Mouse (Mus musculus): ENCODE results near the gene Ctrb1. TPM values are rescaled to one million over a fixed set of nuclear protein-coding genes. Genes with fewer than 3 reads are reported as not detected.
A peak's percentile ranks its signal among the peaks of the same experiment; 100 is the strongest.
"Not testable (repeated sequence)": the region's sequence is repeated elsewhere in the genome, so short reads cannot be mapped to it uniquely, and the experiment has no call there.

Ctrb1 gene
- polyA plus RNA-seq, 1 experiment from 2014 or later = not detected

DNA sequence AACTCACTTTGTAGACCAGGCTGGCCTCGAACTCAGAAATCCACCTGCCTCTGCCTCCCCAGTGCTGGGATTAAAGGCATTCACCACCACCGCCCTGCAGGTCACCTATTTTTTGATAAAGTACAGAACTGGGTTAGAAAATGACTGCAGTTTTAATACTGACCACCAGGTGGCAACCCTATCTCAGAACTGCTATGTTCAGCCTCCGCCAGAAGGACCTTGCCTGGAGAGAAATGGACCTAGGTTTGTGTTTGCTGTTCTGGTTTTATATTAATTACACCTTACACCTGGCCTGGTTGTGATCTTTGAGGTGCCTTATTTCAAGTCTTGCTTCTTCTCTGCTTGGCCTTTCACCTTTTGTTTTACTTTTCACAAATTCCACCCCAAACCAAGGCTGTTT is 12.7 kb downstream of the Ctrb1 start:
- no peaks in the 10 kb centered on the region for H3K9me3 ChIP-seq
- H3K4me2 ChIP-seq (replicated peaks) = no peak overlapping the region
- H3K27me3 ChIP-seq = no peaks in the 10 kb centered on the region
- no peak overlapping the region for H3K27ac ChIP-seq (replicated peaks)
- ATAC-seq (ENCODE audit: low FRiP score, low read depth) = peak; percentile 44; the same call in 1 of the 2 replicates
- H3K4me3 ChIP-seq = no peak overlapping the region
- H3K4me1 ChIP-seq = no peaks in the 10 kb centered on the region
- no peaks in the 10 kb centered on the region for H3K36me3 ChIP-seq
- 28% methylated on average over 3 of the region's 3 CpGs for WGBS
- no peak overlapping the region for H3K9ac ChIP-seq (replicated peaks)

DNA sequence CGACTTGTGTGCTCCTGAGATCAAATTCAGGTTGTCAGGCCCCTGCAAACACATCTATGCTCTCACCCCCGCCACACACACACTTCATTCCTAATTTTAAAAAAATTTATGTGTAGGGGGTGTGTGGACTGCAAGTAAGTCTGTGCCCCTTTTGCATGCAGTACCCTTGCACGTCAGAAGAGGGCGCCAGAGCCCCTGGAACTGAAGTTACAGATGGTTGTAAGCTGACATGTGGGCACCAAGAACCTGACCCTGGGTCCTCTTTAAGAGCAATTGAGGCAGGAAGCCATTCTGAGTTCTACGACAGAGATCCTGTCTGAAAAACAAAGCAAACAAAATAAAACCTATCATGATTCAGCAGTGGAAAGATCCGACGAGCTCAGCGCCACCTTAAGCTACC is 14.6 kb downstream of the Ctrb1 start:
- ATAC-seq (ENCODE audit: low FRiP score, low read depth) = no peak
- Histone ChIP-seq H3K4me3 (no peak overlapping the region), H3K27me3 (no peaks in the 10 kb centered on the region), H3K9me3 (no peaks in the 10 kb centered on the region), H3K27ac (replicated peaks) (no peak overlapping the region), H3K9ac (replicated peaks) (no peak overlapping the region), H3K36me3 (peaks cover 10% of the 10 kb centered on the region), H3K4me2 (replicated peaks) (no peak overlapping the region), H3K4me1 (no peaks in the 10 kb centered on the region)
- WGBS = 75% methylated on average over 8 of the region's 8 CpGs

- no peak overlapping the region for H3K27ac ChIP-seq (replicated peaks)
- 95% methylated on average over 2 of the region's 2 CpGs for WGBS
- H3K36me3 ChIP-seq = peaks cover 52% of the 10 kb centered on the region
- H3K9me3 ChIP-seq = no peaks in the 10 kb centered on the region
- H3K27me3 ChIP-seq = no peaks in the 10 kb centered on the region
- no peak for ATAC-seq (ENCODE audit: low FRiP score, low read depth)
- H3K9ac ChIP-seq (replicated peaks) = no peak overlapping the region
- H3K4me1 ChIP-seq = no peaks in the 10 kb centered on the region
- H3K4me3 ChIP-seq = no peak overlapping the region
- H3K4me2 ChIP-seq (replicated peaks) = no peak overlapping the region
Observed at GRCm38 (mm10) chr8:111666751-111667150, 24.1 kb downstream of the Ctrb1 start.

GRCm38 (mm10) chr8:111662473-111662872 is 28.3 kb downstream of the Ctrb1 start:
- WGBS = 93% methylated on average over 3 of the region's 3 CpGs

GRCm38 (mm10) chr8:111658819-111659423 is 31.9 kb downstream of the Ctrb1 start:
- peaks cover 21% of the 10 kb centered on the region for H3K36me3 ChIP-seq
- no peaks in the 10 kb centered on the region for H3K27me3 ChIP-seq
- H3K27ac ChIP-seq (replicated peaks) = no peak overlapping the region
- peaks cover 5% of the 10 kb centered on the region for H3K4me1 ChIP-seq
- H3K4me2 ChIP-seq (replicated peaks) = no peak overlapping the region
- ATAC-seq (ENCODE audit: low FRiP score, low read depth) = no peak
- H3K4me3 ChIP-seq = no peak overlapping the region
- 93% methylated on average over 6 of the region's 6 CpGs for WGBS
- no peak overlapping the region for H3K9ac ChIP-seq (replicated peaks)
- H3K9me3 ChIP-seq = no peaks in the 10 kb centered on the region

More at GRCm38 (mm10) chr8:111662473-111662872, 28.3 kb downstream of the Ctrb1 start:
- no peaks in the 10 kb centered on the region for H3K9me3 ChIP-seq
- no peak overlapping the region for H3K4me2 ChIP-seq (replicated peaks)
- H3K27me3 ChIP-seq = no peaks in the 10 kb centered on the region
- no peak overlapping the region for H3K9ac ChIP-seq (replicated peaks)
- ATAC-seq (ENCODE audit: low FRiP score, low read depth) = no peak
- peaks cover 2% of the 10 kb centered on the region for H3K4me1 ChIP-seq
- H3K36me3 ChIP-seq = peaks cover 37% of the 10 kb centered on the region
- no peak overlapping the region for H3K4me3 ChIP-seq
- no peak overlapping the region for H3K27ac ChIP-seq (replicated peaks)

- Histone ChIP-seq H3K4me2 (replicated peaks) (no peak overlapping the region), H3K27ac (replicated peaks) (no peak overlapping the region)
- WGBS = 36% methylated on average over 1 of the region's 1 CpGs
Observed at GRCm38 (mm10) chr8:111657312-111657854, 33.4 kb downstream of the Ctrb1 start.

DNA sequence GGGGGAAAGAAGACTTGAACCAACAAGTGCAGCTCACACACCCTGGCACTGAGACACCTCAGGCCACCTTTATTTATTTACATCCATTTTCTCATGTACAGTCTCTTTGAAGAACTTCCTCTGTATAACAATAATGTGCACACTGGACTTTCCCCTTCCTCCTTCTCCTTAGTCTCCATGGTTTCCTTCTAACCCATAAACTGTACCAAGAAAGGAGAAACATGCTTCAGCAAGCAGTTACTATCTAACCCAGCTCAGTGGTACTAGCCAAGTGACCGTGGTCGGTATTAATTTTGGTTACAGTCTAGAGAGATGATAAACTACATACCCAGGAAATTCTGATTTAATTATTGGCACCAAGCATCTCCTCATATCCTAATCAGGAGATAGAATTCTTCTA is 37.3 kb downstream of the Ctrb1 start:
- Histone ChIP-seq H3K9ac (replicated peaks) (no peak overlapping the region), H3K9me3 (no peaks in the 10 kb centered on the region), H3K4me3 (no peak overlapping the region), H3K27ac (replicated peaks) (no peak overlapping the region), H3K4me2 (replicated peaks) (no peak overlapping the region), H3K27me3 (no peaks in the 10 kb centered on the region), H3K4me1 (peaks cover 5% of the 10 kb centered on the region), H3K36me3 (no peaks in the 10 kb centered on the region)
- WGBS = 94% methylated on average over 2 of the region's 2 CpGs
- no peak for ATAC-seq (ENCODE audit: low FRiP score, low read depth)

More at GRCm38 (mm10) chr8:111657312-111657854, 33.4 kb downstream of the Ctrb1 start:
- Histone ChIP-seq H3K4me1 (peaks cover 5% of the 10 kb centered on the region), H3K9ac (replicated peaks) (no peak overlapping the region), H3K36me3 (peaks cover 21% of the 10 kb centered on the region), H3K27me3 (no peaks in the 10 kb centered on the region), H3K9me3 (no peaks in the 10 kb centered on the region), H3K4me3 (no peak overlapping the region)
- no peak for ATAC-seq (ENCODE audit: low FRiP score, low read depth)

DNA sequence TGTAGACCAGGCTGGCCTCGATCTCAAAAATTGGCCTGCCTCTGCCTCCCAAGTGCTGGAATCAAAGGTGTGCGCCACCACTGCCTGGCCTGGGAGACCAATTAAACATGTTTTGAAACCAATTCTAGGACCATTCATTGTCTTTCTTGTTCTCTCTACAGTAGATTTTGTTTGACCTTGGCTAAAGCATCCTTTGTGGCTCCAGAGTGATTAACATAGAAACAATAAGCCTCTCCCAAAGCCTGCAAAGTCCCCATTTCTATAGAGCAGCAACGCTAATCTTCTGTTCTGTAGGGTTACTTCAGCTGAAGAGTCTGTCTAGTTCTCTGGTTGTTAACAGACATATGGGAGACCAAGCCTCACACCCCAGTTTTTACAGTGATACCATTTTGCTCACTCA is 40.2 kb downstream of the Ctrb1 start:
- no peaks in the 10 kb centered on the region for H3K36me3 ChIP-seq
- no peak overlapping the region for H3K27ac ChIP-seq (replicated peaks)
- H3K9ac ChIP-seq (replicated peaks) = no peak overlapping the region
- H3K9me3 ChIP-seq = no peaks in the 10 kb centered on the region
- WGBS = 64% methylated on average over 3 of the region's 3 CpGs
- H3K4me3 ChIP-seq = no peak overlapping the region
- H3K4me1 ChIP-seq = no peaks in the 10 kb centered on the region
- no peaks in the 10 kb centered on the region for H3K27me3 ChIP-seq
- ATAC-seq (ENCODE audit: low FRiP score, low read depth) = no peak
- H3K4me2 ChIP-seq (replicated peaks) = no peak overlapping the region

GRCm38 (mm10) chr8:111648834-111649233 is 42.0 kb downstream of the Ctrb1 start:
- Histone ChIP-seq H3K9ac (replicated peaks) (no peak overlapping the region), H3K4me1 (no peaks in the 10 kb centered on the region), H3K4me3 (no peak overlapping the region), H3K4me2 (replicated peaks) (no peak overlapping the region), H3K27me3 (no peaks in the 10 kb centered on the region), H3K9me3 (no peaks in the 10 kb centered on the region), H3K27ac (replicated peaks) (no peak overlapping the region), H3K36me3 (no peaks in the 10 kb centered on the region)
- 63% methylated on average over 2 of the region's 2 CpGs for WGBS
- no peak for ATAC-seq (ENCODE audit: low FRiP score, low read depth)

- no peak overlapping the region for H3K9ac ChIP-seq (replicated peaks)
- H3K4me1 ChIP-seq = peaks cover 5% of the 10 kb centered on the region
- ATAC-seq (ENCODE audit: low FRiP score, low read depth) = no peak
- H3K36me3 ChIP-seq = no peaks in the 10 kb centered on the region
- 97% methylated on average over 8 of the region's 8 CpGs for WGBS
- no peak overlapping the region for H3K27ac ChIP-seq (replicated peaks)
- no peak overlapping the region for H3K4me2 ChIP-seq (replicated peaks)
- H3K4me3 ChIP-seq = no peak overlapping the region
- H3K27me3 ChIP-seq = no peaks in the 10 kb centered on the region
- H3K9me3 ChIP-seq = no peaks in the 10 kb centered on the region
Observed at GRCm38 (mm10) chr8:111645715-111646114, 45.1 kb downstream of the Ctrb1 start.

DNA sequence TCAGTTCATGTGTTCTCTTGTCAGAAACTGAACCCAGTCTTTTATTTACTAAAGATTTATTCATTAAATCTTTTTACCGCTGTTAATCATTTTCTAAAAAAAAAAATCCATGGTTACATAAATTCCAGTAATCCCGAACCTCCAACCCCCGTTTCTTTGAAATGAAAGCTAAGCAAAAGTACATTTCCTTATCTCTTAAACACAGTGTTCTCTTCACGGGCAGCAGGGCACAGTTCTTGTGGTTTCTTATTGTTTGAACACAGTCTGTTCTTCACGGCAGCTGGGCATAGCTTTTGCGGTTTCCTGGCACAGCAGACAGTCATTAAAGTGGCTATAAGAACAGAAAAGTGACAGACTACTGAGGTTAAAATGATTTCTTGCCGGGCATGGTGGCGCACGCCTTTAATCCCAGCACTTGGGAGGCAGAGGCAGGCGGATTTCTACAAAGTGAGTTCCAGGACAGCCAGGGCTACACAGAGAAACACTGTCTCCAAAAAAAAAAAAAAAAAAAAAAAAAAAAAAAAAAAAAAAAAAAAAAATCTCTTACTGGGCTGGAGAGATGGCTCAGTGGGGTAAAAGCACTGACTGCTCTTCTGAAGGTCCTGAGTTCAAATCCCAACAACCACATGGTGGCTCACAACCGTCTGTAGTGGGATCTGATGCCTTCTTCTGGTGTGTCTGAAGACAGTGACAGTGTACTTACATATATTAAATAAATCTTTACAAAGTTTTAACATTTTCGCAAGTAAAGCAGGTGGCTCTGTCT is 46.3 kb downstream of the Ctrb1 start:
- not testable (repeated sequence) for H3K4me1 ChIP-seq; H3K9me3 ChIP-seq; H3K36me3 ChIP-seq; ATAC-seq (ENCODE audit: low FRiP score, low read depth); H3K27me3 ChIP-seq
- peak overlapping the region; percentile 60 for H3K4me2 ChIP-seq (replicated peaks)
- peak overlapping the region; percentile 88 for H3K4me3 ChIP-seq
- 75% methylated on average over 12 of the region's 12 CpGs for WGBS
- H3K9ac ChIP-seq (replicated peaks) = peak overlapping the region; percentile 88; the same call in 1 of the 2 replicates
- H3K27ac ChIP-seq (replicated peaks) = 0 out of 2 replicates have a peak overlapping the region, but pooled peaks have one; percentile 92
